Mouse (Mus musculus) G1E (cell line): ENCODE measurements around the gene Map3k15. TPM values are rescaled to one million over a fixed set of nuclear protein-coding genes. Genes with fewer than 3 reads are reported as not detected.

Source experiments
- ATAC-seq: 2 replicates; pipeline ENCODE4 v1.8.0; 2016; ENCODE audit warnings: mild to moderate bottlenecking; ENCODE audit not compliant: insufficient number of reproducible peaks, poor library complexity, low FRiP score, severe bottlenecking; ENCODE audit errors: extremely low read depth
- DNase-seq: peaks from one replicate; pipeline ENCODE4 v3.0.0; 2012; ENCODE audit warnings: low spot score
- H3K27me3 ChIP-seq: 2 replicates; pipeline ENCODE4 v1.6.1; 2012; ENCODE audit warnings: mild to moderate bottlenecking, low read length, inconsistent platforms; ENCODE audit not compliant: insufficient read depth
- H3K36me3 ChIP-seq: replicated peaks from 2 replicates; pipeline ENCODE3; 2012; ENCODE audit warnings: mild to moderate bottlenecking, inconsistent platforms
- H3K4me1 ChIP-seq: 2 replicates; pipeline ENCODE4 v1.6.1; 2012; ENCODE audit warnings: low read depth, low read length, inconsistent platforms, mixed read lengths; ENCODE audit not compliant: insufficient read depth
- H3K4me3 ChIP-seq: 2 replicates; pipeline ENCODE4 v1.5.1; 2012; ENCODE audit warnings: low read depth, mild to moderate bottlenecking, inconsistent platforms, low read length, moderate library complexity, mixed read lengths
- H3K9me3 ChIP-seq: replicated peaks from 2 replicates; pipeline ENCODE4 v1.6.1; 2012; ENCODE audit warnings: inconsistent platforms
- CTCF ChIP-seq: IDR thresholded peaks from 2 replicates; pipeline ENCODE4 v1.5.1; 2012; ENCODE audit warnings: low read depth, low read length, inconsistent platforms, mixed read lengths
- GATA1 ChIP-seq: IDR thresholded peaks from 2 replicates; pipeline ENCODE4 v1.6.1; 2012; ENCODE audit warnings: borderline replicate concordance, low read length, inconsistent platforms, mixed read lengths
- GATA2 ChIP-seq: IDR thresholded peaks from 2 replicates; pipeline ENCODE4 v1.6.1; 2012; ENCODE audit warnings: low read depth, low read length, inconsistent platforms, borderline replicate concordance
- POLR2AphosphoS5 ChIP-seq: IDR thresholded peaks from 2 replicates; pipeline ENCODE4 v1.6.1; 2012; ENCODE audit warnings: low read depth, low read length, inconsistent platforms; ENCODE audit not compliant: insufficient replicate concordance
- TAL1 ChIP-seq: conservative IDR thresholded peaks from 2 replicates; pipeline ENCODE4 v1.6.1; 2012; ENCODE audit warnings: low read depth, low read length, inconsistent platforms, mixed read lengths
- polyA plus RNA-seq: library from polyadenylated mRNA; stranded (reverse); fragments of >175 nt; gene quantifications from 2 replicates; pipeline ENCODE4 v1.2.3, GENCODE M21; 2012
- total RNA-seq, 2 experiments: library from RNA; stranded (forward) in 1 of 2; stranded (reverse) in 1 of 2; fragments of 200-1000 nt in 1 of 2; fragments of >200 nt in 1 of 2; fragmentation: Nextera tagmentation in 1 of 2; gene quantifications; 2 replicates each; pipeline ENCODE4 v1.2.3; 2014 to 2017

Gene Map3k15
- total and polyA plus RNA-seq, 3 experiments, result 0.33 TPM; not detected in 2

- TF ChIP-seq POLR2AphosphoS5 (no peak), CTCF (no peak)
Measured at GRCm38 (mm10) chrX:160146806-160147205, 158.6 kb downstream of the Map3k15 start.

GRCm38 (mm10) chrX:160147406-160147805 is 159.2 kb downstream of the Map3k15 start:
- H3K4me3 ChIP-seq, result no peak overlapping the region
- H3K36me3 ChIP-seq, result no peaks in the 10 kb centered on the region
- DNase-seq (no peak), ATAC-seq (no peak)
- peaks cover 2% of the 10 kb centered on the region; the same call in 1 of the 2 replicates for H3K27me3 ChIP-seq
- TF ChIP-seq TAL1 (no peak), GATA1 (no peak), GATA2 (no peak), CTCF (no peak), POLR2AphosphoS5 (no peak)
- H3K9me3 ChIP-seq, result no peaks in the 10 kb centered on the region
- no peaks in the 10 kb centered on the region for H3K4me1 ChIP-seq

More at GRCm38 (mm10) chrX:160146806-160147205, 158.6 kb downstream of the Map3k15 start:
- Histone ChIP-seq H3K9me3 (no peaks in the 10 kb centered on the region), H3K4me3 (no peak overlapping the region), H3K27me3 (peaks cover 2% of the 10 kb centered on the region; the same call in 1 of the 2 replicates), H3K4me1 (no peaks in the 10 kb centered on the region), H3K36me3 (no peaks in the 10 kb centered on the region)
- DNase-seq (no peak), ATAC-seq (no peak)

GRCm38 (mm10) chrX:160148859-160149258 is 160.6 kb downstream of the Map3k15 start:
- Histone ChIP-seq H3K36me3 (no peaks in the 10 kb centered on the region), H3K4me1 (no peaks in the 10 kb centered on the region), H3K4me3 (no peak overlapping the region), H3K9me3 (no peaks in the 10 kb centered on the region), H3K27me3 (peaks cover 2% of the 10 kb centered on the region; the same call in 1 of the 2 replicates)
- ATAC-seq (no peak), DNase-seq (no peak)
- TF ChIP-seq CTCF (no peak), GATA1 (no peak), POLR2AphosphoS5 (no peak), TAL1 (no peak), GATA2 (no peak)

GRCm38 (mm10) chrX:160153147-160153815 is 165.0 kb downstream of the Map3k15 start:
- no peak overlapping the region for H3K4me3 ChIP-seq
- H3K9me3 ChIP-seq, result no peaks in the 10 kb centered on the region
- TF ChIP-seq TAL1 (no peak), GATA1 (no peak), GATA2 (no peak), CTCF (no peak), POLR2AphosphoS5 (no peak)
- DNase-seq, result no peak
- peaks cover 2% of the 10 kb centered on the region; the same call in 1 of the 2 replicates for H3K27me3 ChIP-seq
- no peak for ATAC-seq
- no peaks in the 10 kb centered on the region for H3K36me3 ChIP-seq
- no peaks in the 10 kb centered on the region for H3K4me1 ChIP-seq

GRCm38 (mm10) chrX:160164259-160164658 is 176.0 kb downstream of the Map3k15 start:
- Histone ChIP-seq H3K4me1 (no peaks in the 10 kb centered on the region), H3K4me3 (no peak overlapping the region), H3K36me3 (no peaks in the 10 kb centered on the region), H3K9me3 (no peaks in the 10 kb centered on the region), H3K27me3 (peaks cover 3% of the 10 kb centered on the region; the same call in 1 of the 2 replicates)
- DNase-seq (no peak), ATAC-seq (no peak)
- TF ChIP-seq GATA2, result no peak
- no peak for TF ChIP-seq POLR2AphosphoS5
- TF ChIP-seq CTCF, result no peak
- TF ChIP-seq TAL1, result no peak
- TF ChIP-seq GATA1, result no peak

GRCm38 (mm10) chrX:160166246-160166985 is 178.2 kb downstream of the Map3k15 start:
- ATAC-seq (no peak), DNase-seq (no peak)
- H3K4me3 ChIP-seq, result no peak overlapping the region

More at GRCm38 (mm10) chrX:160166246-160166985, 178.2 kb downstream of the Map3k15 start:
- Histone ChIP-seq H3K27me3 (peaks cover 3% of the 10 kb centered on the region; the same call in 1 of the 2 replicates), H3K4me1 (no peaks in the 10 kb centered on the region), H3K36me3 (no peaks in the 10 kb centered on the region), H3K9me3 (no peaks in the 10 kb centered on the region)
- TF ChIP-seq POLR2AphosphoS5, result no peak
- no peak for TF ChIP-seq GATA2
- no peak for TF ChIP-seq TAL1
- TF ChIP-seq GATA1, result no peak
- TF ChIP-seq CTCF, result no peak
